Mouse (Mus musculus): ENCODE measurements around the gene Kmt2e. TPM values are rescaled to one million over a fixed set of nuclear protein-coding genes. Genes with fewer than 3 reads are reported as not detected.

The Kmt2e gene
- polyA plus RNA-seq, 1 experiment from 2014 or later, result 99.2 TPM

GRCm38 (mm10) chr5:23406405-23406745, 27.9 kb upstream of the Kmt2e start:
- H3K4me2 ChIP-seq (ENCODE audit: low read depth, low read length), result no peak overlapping the region
- no peak overlapping the region for H3K9ac ChIP-seq (ENCODE audit: low read length)
- H3K36me3 ChIP-seq (ENCODE audit: control insufficient read depth, insufficient read depth, low read length), result peaks cover 5% of the 10 kb centered on the region; the same call in 1 of the 2 replicates

GRCm38 (mm10) chr5:23408106-23408505, 26.1 kb upstream of the Kmt2e start:
- no peak overlapping the region for H3K27ac ChIP-seq (ENCODE audit: low read length)
- no peak overlapping the region for H3K4me3 ChIP-seq (ENCODE audit: low read length)
- no peak overlapping the region for H3K4me2 ChIP-seq (ENCODE audit: low read depth, low read length)
- peaks cover 5% of the 10 kb centered on the region; the same call in 1 of the 2 replicates for H3K36me3 ChIP-seq (ENCODE audit: control insufficient read depth, insufficient read depth, low read length)
- no peaks in the 10 kb centered on the region for H3K9me3 ChIP-seq (ENCODE audit: control insufficient read depth, low read length)
- ATAC-seq (ENCODE audit: low read depth), result no peak
- H3K27me3 ChIP-seq (ENCODE audit: control insufficient read depth, insufficient read depth, low read depth, low read length), result no peaks in the 10 kb centered on the region
- H3K9ac ChIP-seq (ENCODE audit: low read length), result no peak overlapping the region
- H3K4me1 ChIP-seq (replicated peaks; ENCODE audit: control insufficient read depth, insufficient read depth, low read length), result peaks cover 4% of the 10 kb centered on the region
- 39% methylated on average over 5 of the region's 5 CpGs for WGBS

More at GRCm38 (mm10) chr5:23406405-23406745, 27.9 kb upstream of the Kmt2e start:
- ATAC-seq (ENCODE audit: low read depth), result no peak
- Histone ChIP-seq H3K27me3 (ENCODE audit: control insufficient read depth, insufficient read depth, low read depth, low read length) (no peaks in the 10 kb centered on the region), H3K4me1 (replicated peaks; ENCODE audit: control insufficient read depth, insufficient read depth, low read length) (no peaks in the 10 kb centered on the region), H3K27ac (ENCODE audit: low read length) (no peak overlapping the region), H3K9me3 (ENCODE audit: control insufficient read depth, low read length) (no peaks in the 10 kb centered on the region), H3K4me3 (ENCODE audit: low read length) (no peak overlapping the region)
- WGBS, result 78% methylated on average over 4 of the region's 4 CpGs

GRCm38 (mm10) chr5:23410040-23410717, 24.1 kb upstream of the Kmt2e start:
- 50% methylated on average over 9 of the region's 9 CpGs for WGBS
- H3K4me2 ChIP-seq (ENCODE audit: low read depth, low read length), result no peak overlapping the region
- ATAC-seq (ENCODE audit: low read depth), result no peak

GRCm38 (mm10) chr5:23410718-23411101, 23.5 kb upstream of the Kmt2e start:
- Histone ChIP-seq H3K4me3 (ENCODE audit: low read length) (no peak overlapping the region), H3K4me1 (replicated peaks; ENCODE audit: control insufficient read depth, insufficient read depth, low read length) (peaks cover 13% of the 10 kb centered on the region), H3K36me3 (ENCODE audit: control insufficient read depth, insufficient read depth, low read length) (peaks cover 5% of the 10 kb centered on the region; the same call in 1 of the 2 replicates), H3K9me3 (ENCODE audit: control insufficient read depth, low read length) (no peaks in the 10 kb centered on the region), H3K27me3 (ENCODE audit: control insufficient read depth, insufficient read depth, low read depth, low read length) (no peaks in the 10 kb centered on the region), H3K27ac (ENCODE audit: low read length) (no peak overlapping the region; the same call in 1 of the 2 replicates), H3K4me2 (ENCODE audit: low read depth, low read length) (no peak overlapping the region), H3K9ac (ENCODE audit: low read length) (no peak overlapping the region)
- no peak for ATAC-seq (ENCODE audit: low read depth)
- WGBS, result 67% methylated on average over 2 of the region's 2 CpGs

More at GRCm38 (mm10) chr5:23410040-23410717, 24.1 kb upstream of the Kmt2e start:
- Histone ChIP-seq H3K36me3 (ENCODE audit: control insufficient read depth, insufficient read depth, low read length) (peaks cover 5% of the 10 kb centered on the region; the same call in 1 of the 2 replicates), H3K27me3 (ENCODE audit: control insufficient read depth, insufficient read depth, low read depth, low read length) (no peaks in the 10 kb centered on the region), H3K9me3 (ENCODE audit: control insufficient read depth, low read length) (no peaks in the 10 kb centered on the region), H3K4me1 (replicated peaks; ENCODE audit: control insufficient read depth, insufficient read depth, low read length) (peaks cover 10% of the 10 kb centered on the region), H3K9ac (ENCODE audit: low read length) (no peak overlapping the region), H3K4me3 (ENCODE audit: low read length) (no peak overlapping the region), H3K27ac (ENCODE audit: low read length) (peak overlapping the region; percentile 47)

GRCm38 (mm10) chr5:23411640-23412039, 22.6 kb upstream of the Kmt2e start:
- Histone ChIP-seq H3K27ac (ENCODE audit: low read length) (no peak overlapping the region), H3K4me3 (ENCODE audit: low read length) (no peak overlapping the region), H3K4me1 (replicated peaks; ENCODE audit: control insufficient read depth, insufficient read depth, low read length) (peaks cover 18% of the 10 kb centered on the region), H3K27me3 (ENCODE audit: control insufficient read depth, insufficient read depth, low read depth, low read length) (no peaks in the 10 kb centered on the region), H3K9ac (ENCODE audit: low read length) (no peak overlapping the region), H3K36me3 (ENCODE audit: control insufficient read depth, insufficient read depth, low read length) (peaks cover 5% of the 10 kb centered on the region; the same call in 1 of the 2 replicates), H3K4me2 (ENCODE audit: low read depth, low read length) (no peak overlapping the region), H3K9me3 (ENCODE audit: control insufficient read depth, low read length) (no peaks in the 10 kb centered on the region)
- no peak for ATAC-seq (ENCODE audit: low read depth)
- WGBS, result 84% methylated on average over 10 of the region's 10 CpGs

GRCm38 (mm10) chr5:23412247-23412948, 21.8 kb upstream of the Kmt2e start:
- Histone ChIP-seq H3K4me2 (ENCODE audit: low read depth, low read length) (no peak overlapping the region), H3K27me3 (ENCODE audit: control insufficient read depth, insufficient read depth, low read depth, low read length) (no peaks in the 10 kb centered on the region), H3K4me3 (ENCODE audit: low read length) (no peak overlapping the region), H3K9ac (ENCODE audit: low read length) (no peak overlapping the region), H3K27ac (ENCODE audit: low read length) (no peak overlapping the region), H3K36me3 (ENCODE audit: control insufficient read depth, insufficient read depth, low read length) (peaks cover 5% of the 10 kb centered on the region; the same call in 1 of the 2 replicates), H3K9me3 (ENCODE audit: control insufficient read depth, low read length) (no peaks in the 10 kb centered on the region), H3K4me1 (replicated peaks; ENCODE audit: control insufficient read depth, insufficient read depth, low read length) (peaks cover 20% of the 10 kb centered on the region)
- WGBS, result 65% methylated on average over 5 of the region's 5 CpGs
- ATAC-seq (ENCODE audit: low read depth), result no peak

GRCm38 (mm10) chr5:23413058-23413457, 21.2 kb upstream of the Kmt2e start:
- no peak overlapping the region for H3K4me2 ChIP-seq (ENCODE audit: low read depth, low read length)
- no peaks in the 10 kb centered on the region for H3K27me3 ChIP-seq (ENCODE audit: control insufficient read depth, insufficient read depth, low read depth, low read length)
- WGBS, result 74% methylated on average over 4 of the region's 4 CpGs
- no peak overlapping the region for H3K9ac ChIP-seq (ENCODE audit: low read length)
- ATAC-seq (ENCODE audit: low read depth), result no peak
- no peak overlapping the region for H3K4me3 ChIP-seq (ENCODE audit: low read length)
- H3K27ac ChIP-seq (ENCODE audit: low read length), result no peak overlapping the region
- H3K4me1 ChIP-seq (replicated peaks; ENCODE audit: control insufficient read depth, insufficient read depth, low read length), result peaks cover 27% of the 10 kb centered on the region
- H3K9me3 ChIP-seq (ENCODE audit: control insufficient read depth, low read length), result no peaks in the 10 kb centered on the region
- H3K36me3 ChIP-seq (ENCODE audit: control insufficient read depth, insufficient read depth, low read length), result peaks cover 5% of the 10 kb centered on the region; the same call in 1 of the 2 replicates

GRCm38 (mm10) chr5:23413575-23414470, 20.4 kb upstream of the Kmt2e start:
- H3K4me1 ChIP-seq (replicated peaks; ENCODE audit: control insufficient read depth, insufficient read depth, low read length), result peaks cover 28% of the 10 kb centered on the region
- H3K4me2 ChIP-seq (ENCODE audit: low read depth, low read length), result no peak overlapping the region
- 60% methylated on average over 12 of the region's 12 CpGs for WGBS
- H3K9ac ChIP-seq (ENCODE audit: low read length), result no peak overlapping the region
- no peaks in the 10 kb centered on the region for H3K27me3 ChIP-seq (ENCODE audit: control insufficient read depth, insufficient read depth, low read depth, low read length)
- H3K36me3 ChIP-seq (ENCODE audit: control insufficient read depth, insufficient read depth, low read length), result peaks cover 5% of the 10 kb centered on the region; the same call in 1 of the 2 replicates
- no peak for ATAC-seq (ENCODE audit: low read depth)
- H3K27ac ChIP-seq (ENCODE audit: low read length), result no peak overlapping the region
- no peak overlapping the region for H3K4me3 ChIP-seq (ENCODE audit: low read length)
- H3K9me3 ChIP-seq (ENCODE audit: control insufficient read depth, low read length), result no peaks in the 10 kb centered on the region

All from lung, embryonic 16.5 days (tissue).